Mouse (Mus musculus) liver, embryonic 11.5 days (tissue): ENCODE measurements around the gene Tardbp. TPM values are rescaled to one million over a fixed set of nuclear protein-coding genes. Genes with fewer than 3 reads are reported as not detected.

Source experiments
- ATAC-seq: fragments of 200-750 bp; cut with Nextera tagmentation; replicated peaks from 2 replicates; pipeline ENCODE4 v1.8.0; 2017; ENCODE audit warnings: moderate number of reproducible peaks, mild to moderate bottlenecking, moderate TSS enrichment, moderate library complexity; ENCODE audit not compliant: low FRiP score
- DNase-seq: peaks from one replicate; pipeline ENCODE4 v3.0.0-alpha.2; 2017; ENCODE audit warnings: low spot score
- H3K27ac ChIP-seq: fragments of 300-500 bp; sonication (generic); 2 replicates; pipeline ENCODE4 v1.5.1; 2014; ENCODE audit warnings: mild to moderate bottlenecking, low read depth, low read length, control low read depth
- H3K27me3 ChIP-seq: fragments of 300-500 bp; sonication (generic); replicated peaks from 2 replicates; pipeline ENCODE4 v1.6.1; 2014; ENCODE audit warnings: low read length, mixed read lengths; ENCODE audit not compliant: control insufficient read depth, insufficient read depth
- H3K36me3 ChIP-seq: fragments of 300-500 bp; sonication (generic); 2 replicates; pipeline ENCODE4 v1.6.1; 2014; ENCODE audit warnings: mild to moderate bottlenecking, low read length, moderate library complexity, mixed read lengths; ENCODE audit not compliant: control insufficient read depth, insufficient read depth
- H3K4me1 ChIP-seq: fragments of 300-500 bp; sonication (generic); replicated peaks from 2 replicates; pipeline ENCODE4 v1.6.1; 2014; ENCODE audit warnings: low read length, mixed read lengths; ENCODE audit not compliant: control insufficient read depth, insufficient read depth
- H3K4me2 ChIP-seq: fragments of 300-500 bp; sonication (generic); 2 replicates; pipeline ENCODE4 v1.6.1; 2014; ENCODE audit warnings: mild to moderate bottlenecking, control low read depth, moderate library complexity
- H3K4me3 ChIP-seq: fragments of 300-500 bp; sonication (generic); 2 replicates; pipeline ENCODE4 v1.5.1; 2014; ENCODE audit warnings: low read depth, low read length, control low read depth
- H3K9ac ChIP-seq: fragments of 300-500 bp; sonication (generic); 2 replicates; pipeline ENCODE4 v1.6.1; 2014; ENCODE audit warnings: low read depth, low read length, control low read depth
- H3K9me3 ChIP-seq: fragments of 300-500 bp; sonication (generic); 2 replicates; pipeline ENCODE4 v1.6.1; 2016; ENCODE audit warnings: low read length, inconsistent platforms, mixed read lengths; ENCODE audit not compliant: control insufficient read depth
- WGBS: fragments of 180-500 bp; shearing (Covaris S2); extraction: QIAGEN DNeasy Blood & Tissue Kit; methylation state at CpG from one replicate; pipeline ENCODE4 v1.1.7; 2014; 5-methylcytosine and 5-hydroxymethylcytosine counted together
- polyA plus RNA-seq: library from polyadenylated mRNA; unstranded; fragments of >200 nt; fragmentation: Nextera tagmentation; extraction: Ambion mirVana; gene quantifications from 2 replicates; pipeline ENCODE4 v1.2.1, GENCODE M21; 2014

The Tardbp gene
- polyA plus RNA-seq, 1 experiment from 2014 or later: 226 TPM

- no peak overlapping the region for H3K4me3 ChIP-seq
Measured at GRCm38 (mm10) chr4:148570693-148571295, 56.0 kb downstream of the Tardbp start.

GRCm38 (mm10) chr4:148570138-148570537 lies 56.7 kb downstream of the Tardbp start:
- WGBS: 92% methylated on average over 10 of the region's 10 CpGs
- Histone ChIP-seq H3K4me1 (no peaks in the 10 kb centered on the region), H3K4me2 (no peak overlapping the region), H3K36me3 (peaks cover 87% of the 10 kb centered on the region), H3K27me3 (no peaks in the 10 kb centered on the region), H3K4me3 (no peak overlapping the region), H3K9me3 (no peaks in the 10 kb centered on the region), H3K9ac (no peak overlapping the region), H3K27ac (no peak overlapping the region)
- no peak for ATAC-seq
- DNase-seq: no peak

More at GRCm38 (mm10) chr4:148570693-148571295, 56.0 kb downstream of the Tardbp start:
- Histone ChIP-seq H3K27me3 (no peaks in the 10 kb centered on the region), H3K4me2 (no peak overlapping the region), H3K36me3 (peaks cover 88% of the 10 kb centered on the region), H3K27ac (no peak overlapping the region), H3K4me1 (no peaks in the 10 kb centered on the region), H3K9ac (no peak overlapping the region), H3K9me3 (no peaks in the 10 kb centered on the region)
- DNase-seq (no peak), ATAC-seq (no peak)
- 97% methylated on average over 9 of the region's 9 CpGs for WGBS

DNA sequence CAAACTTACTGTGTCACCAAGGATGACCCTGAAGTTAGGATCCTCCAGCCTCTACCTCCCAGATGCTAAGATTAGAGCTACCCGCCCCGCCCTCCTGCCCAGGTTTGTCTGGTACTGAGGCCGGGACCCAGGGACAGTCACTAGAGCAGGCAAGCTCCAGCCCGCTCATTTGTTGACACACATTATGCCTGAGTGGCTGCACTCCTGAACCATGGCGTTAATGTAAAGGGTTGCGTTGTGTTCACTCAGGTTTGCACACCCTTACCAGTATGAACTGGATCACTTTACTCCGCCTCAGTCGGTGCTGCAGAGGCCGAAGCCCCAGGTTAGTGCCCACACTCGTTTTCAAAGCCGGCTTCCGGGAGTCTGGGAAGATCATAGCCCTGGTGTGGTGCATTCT lies 63.2 kb downstream of the Tardbp start:
- no peak overlapping the region for H3K27ac ChIP-seq
- ATAC-seq: no peak
- peaks cover 79% of the 10 kb centered on the region for H3K36me3 ChIP-seq
- no peak overlapping the region for H3K9ac ChIP-seq
- H3K27me3 ChIP-seq: no peaks in the 10 kb centered on the region
- 94% methylated on average over 12 of the region's 12 CpGs for WGBS
- H3K4me1 ChIP-seq: peaks cover 6% of the 10 kb centered on the region; the same call in 1 of the 2 replicates
- DNase-seq: no peak
- no peaks in the 10 kb centered on the region for H3K9me3 ChIP-seq
- H3K4me2 ChIP-seq: no peak overlapping the region
- H3K4me3 ChIP-seq: no peak overlapping the region

DNA sequence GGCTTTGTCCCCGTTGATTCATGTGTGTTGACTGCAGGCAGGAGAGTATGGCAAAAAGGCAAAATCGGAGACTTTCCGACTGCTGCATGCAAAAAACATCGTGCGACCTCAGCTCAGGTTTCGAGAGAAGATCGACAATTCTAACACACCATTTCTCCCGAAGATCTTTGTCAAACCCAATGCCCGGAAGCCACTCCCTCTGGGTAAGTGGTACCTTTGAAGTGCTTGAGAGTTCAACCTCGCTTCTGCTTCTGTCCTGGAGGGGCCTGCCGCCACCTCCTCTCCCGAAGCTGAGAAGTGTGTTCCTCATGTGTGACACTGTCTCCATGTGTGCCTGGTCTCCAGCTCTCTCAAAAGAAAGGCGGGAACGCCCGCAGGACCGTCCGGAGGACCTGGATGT lies 64.1 kb downstream of the Tardbp start:
- H3K4me2 ChIP-seq: no peak overlapping the region
- 92% methylated on average over 17 of the region's 17 CpGs for WGBS
- no peak for ATAC-seq

More for the DNA sequence above, 64.1 kb downstream of the Tardbp start:
- H3K9ac ChIP-seq: no peak overlapping the region
- no peaks in the 10 kb centered on the region for H3K27me3 ChIP-seq
- peaks cover 9% of the 10 kb centered on the region for H3K4me1 ChIP-seq
- no peaks in the 10 kb centered on the region for H3K9me3 ChIP-seq
- H3K36me3 ChIP-seq: peaks cover 70% of the 10 kb centered on the region
- H3K27ac ChIP-seq: no peak overlapping the region
- DNase-seq: no peak
- H3K4me3 ChIP-seq: no peak overlapping the region

Other genes starting within 250 kb of the Tardbp start
- 21.5 and 23.1 TPM in 2 replicates for gene Ubiad1, start 182.2 kb downstream of the Tardbp start, polyA plus RNA-seq
- 20.4 and 22.9 TPM in 2 replicates for gene Mtor, start 178.4 kb downstream of the Tardbp start, polyA plus RNA-seq
- 0.92 and 0.96 TPM in 2 replicates for gene Angptl7, start 126.6 kb downstream of the Tardbp start, polyA plus RNA-seq
- gene Exosc10, start 68.6 kb downstream of the Tardbp start, polyA plus RNA-seq: 92.4 and 98.2 TPM in 2 replicates
- 510 and 529 TPM in 2 replicates for gene Srm, start 35.5 kb downstream of the Tardbp start, polyA plus RNA-seq
- gene Masp2, start 24.5 kb downstream of the Tardbp start, polyA plus RNA-seq: 5.0 and 6.8 TPM in 2 replicates
- not detected in 2 replicates for gene Gm572, start 16.3 kb upstream of the Tardbp start, polyA plus RNA-seq
- 0.56 and 1.0 TPM in 2 replicates for gene Casz1, start 177.4 kb upstream of the Tardbp start, polyA plus RNA-seq